ENCODE assay signal across 8 mouse cellular contexts in genomic region chr9:69517387-69518035, GRCm38 (mm10).
DNase-seq lines count a peak whose midpoint lies in the region; ATAC-seq and TF ChIP-seq lines count a peak whose summit lies in the region.

No protein-coding gene starts in this region.

- H3K9ac ChIP-seq in embryonic facial prominence, embryonic 11.5 days (replicated peaks; ENCODE audit: low read length): no peak overlapping the region
- no peak overlapping the region for H3K9ac ChIP-seq in forebrain, embryonic 16.5 days (replicated peaks; ENCODE audit: low read depth, low read length)
- no peak overlapping the region for H3K9ac ChIP-seq in lung, embryonic 14.5 days
- H3K9ac ChIP-seq in heart, embryonic 11.5 days (ENCODE audit: low read depth, low read length): no peak overlapping the region

- DNase-seq in embryonic facial prominence, embryonic 11.5 days (ENCODE audit: low spot score): peak; percentile 25
- DNase-seq in embryonic facial prominence, embryonic 10.5 days (ENCODE audit: low spot score): no peak
- DNase-seq in layer of hippocampus, adult 11-12 months (ENCODE audit: low spot score): peak; percentile 78
- peak; percentile 86 for DNase-seq in lung, embryonic 14.5 days
- peak; percentile 66 for DNase-seq in right cerebral cortex, postnatal 4 days
- no peak for DNase-seq in urinary bladder, adult 18-20 months (ENCODE audit: low spot score in 2 of 2)

- 73% methylated on average over 20 of the region's 20 CpGs for WGBS in embryonic facial prominence, embryonic 11.5 days
- WGBS in embryonic facial prominence, embryonic 10.5 days: 85% methylated on average over 20 of the region's 20 CpGs
- 23% methylated on average over 20 of the region's 20 CpGs for WGBS in forebrain, embryonic 16.5 days
- 36% methylated on average over 20 of the region's 20 CpGs for WGBS in lung, embryonic 14.5 days
- 66% methylated on average over 20 of the region's 20 CpGs for WGBS in heart, embryonic 11.5 days (ENCODE audit: insufficient replicate concordance)

- no peaks in the 10 kb centered on the region for H3K27me3 ChIP-seq in embryonic facial prominence, embryonic 11.5 days (ENCODE audit: control insufficient read depth, insufficient read depth, low read length)
- H3K27me3 ChIP-seq in embryonic facial prominence, embryonic 10.5 days (replicated peaks; ENCODE audit: low read depth, poor library complexity, severe bottlenecking): 0 out of 2 replicates have a peak, but pooled peaks cover 5% of the 10 kb centered on the region
- H3K27me3 ChIP-seq in forebrain, embryonic 16.5 days (replicated peaks; ENCODE audit: control insufficient read depth, insufficient read depth, low read length): no peaks in the 10 kb centered on the region; the same call in 1 of the 2 replicates
- no peaks in the 10 kb centered on the region for H3K27me3 ChIP-seq in lung, embryonic 14.5 days (ENCODE audit: insufficient read depth, low read length)
- no peaks in the 10 kb centered on the region for H3K27me3 ChIP-seq in heart, embryonic 11.5 days (ENCODE audit: control insufficient read depth, insufficient read depth, low read length)

- no peaks in the 10 kb centered on the region for H3K4me1 ChIP-seq in embryonic facial prominence, embryonic 11.5 days (ENCODE audit: control insufficient read depth, insufficient read depth, low read length)
- 0 out of 2 replicates have a peak, but pooled peaks cover 4% of the 10 kb centered on the region for H3K4me1 ChIP-seq in embryonic facial prominence, embryonic 10.5 days
- peaks cover 23% of the 10 kb centered on the region for H3K4me1 ChIP-seq in forebrain, embryonic 16.5 days (replicated peaks; ENCODE audit: control insufficient read depth, insufficient read depth, low read length)
- peaks cover 8% of the 10 kb centered on the region; the same call in 1 of the 2 replicates for H3K4me1 ChIP-seq in lung, embryonic 14.5 days (ENCODE audit: insufficient read depth)
- no peaks in the 10 kb centered on the region for H3K4me1 ChIP-seq in heart, embryonic 11.5 days (ENCODE audit: control insufficient read depth, insufficient read depth, low read length)

- no peak overlapping the region for H3K4me3 ChIP-seq in embryonic facial prominence, embryonic 11.5 days (ENCODE audit: low read depth, low read length)
- no peak overlapping the region for H3K4me3 ChIP-seq in embryonic facial prominence, embryonic 10.5 days
- no peak overlapping the region; the same call in 1 of the 2 replicates for H3K4me3 ChIP-seq in forebrain, embryonic 16.5 days (replicated peaks; ENCODE audit: low read length)
- no peak overlapping the region for H3K4me3 ChIP-seq in lung, embryonic 14.5 days (ENCODE audit: low read depth, low read length)
- no peak overlapping the region for H3K4me3 ChIP-seq in heart, embryonic 11.5 days (ENCODE audit: low read depth, low read length)

- H3K36me3 ChIP-seq in embryonic facial prominence, embryonic 11.5 days (replicated peaks; ENCODE audit: control insufficient read depth, insufficient read depth, low read depth, low read length): no peaks in the 10 kb centered on the region
- no peaks in the 10 kb centered on the region for H3K36me3 ChIP-seq in embryonic facial prominence, embryonic 10.5 days (replicated peaks)
- no peaks in the 10 kb centered on the region for H3K36me3 ChIP-seq in forebrain, embryonic 16.5 days (ENCODE audit: control insufficient read depth, insufficient read depth)
- H3K36me3 ChIP-seq in lung, embryonic 14.5 days (ENCODE audit: insufficient read depth): no peaks in the 10 kb centered on the region
- no peaks in the 10 kb centered on the region for H3K36me3 ChIP-seq in heart, embryonic 11.5 days (ENCODE audit: control insufficient read depth, insufficient read depth, low read length)

- no peak overlapping the region for H3K4me2 ChIP-seq in embryonic facial prominence, embryonic 11.5 days (ENCODE audit: low read depth, low read length)
- peak overlapping the region; percentile 39 for H3K4me2 ChIP-seq in forebrain, embryonic 16.5 days (ENCODE audit: low read length)
- H3K4me2 ChIP-seq in lung, embryonic 14.5 days: peak overlapping the region; percentile 34
- H3K4me2 ChIP-seq in heart, embryonic 11.5 days: no peak overlapping the region

- H3K27ac ChIP-seq in embryonic facial prominence, embryonic 11.5 days (replicated peaks; ENCODE audit: low read depth, low read length): no peak overlapping the region
- no peak overlapping the region for H3K27ac ChIP-seq in embryonic facial prominence, embryonic 10.5 days (replicated peaks)
- peak overlapping the region; percentile 2 for H3K27ac ChIP-seq in forebrain, embryonic 16.5 days (ENCODE audit: low read length)
- no peak overlapping the region for H3K27ac ChIP-seq in lung, embryonic 14.5 days (ENCODE audit: low read depth)
- no peak overlapping the region for H3K27ac ChIP-seq in heart, embryonic 11.5 days (ENCODE audit: low read depth, low read length)

- no peak for ATAC-seq in embryonic facial prominence, embryonic 11.5 days (replicated peaks; ENCODE audit: insufficient number of reproducible peaks, low FRiP score, low TSS enrichment, low read depth)
- ATAC-seq in forebrain, embryonic 16.5 days: peak; percentile 95
- peak; percentile 87 for ATAC-seq in lung, embryonic 14.5 days (ENCODE audit: insufficient read depth)
- ATAC-seq in heart, embryonic 11.5 days (replicated peaks; ENCODE audit: insufficient number of reproducible peaks, low FRiP score, low TSS enrichment): no peak

- TF ChIP-seq CTCF in lung, embryonic 14.5 days (IDR thresholded peaks at IDR 0.05; ENCODE audit: low read depth): no peak

- no peaks in the 10 kb centered on the region for H3K9me3 ChIP-seq in embryonic facial prominence, embryonic 11.5 days (replicated peaks; ENCODE audit: control insufficient read depth, low read length)
- no peaks in the 10 kb centered on the region for H3K9me3 ChIP-seq in embryonic facial prominence, embryonic 10.5 days
- no peaks in the 10 kb centered on the region for H3K9me3 ChIP-seq in forebrain, embryonic 16.5 days (ENCODE audit: control insufficient read depth, low read length)
- H3K9me3 ChIP-seq in lung, embryonic 14.5 days (ENCODE audit: low read depth, low read length): no peaks in the 10 kb centered on the region
- H3K9me3 ChIP-seq in heart, embryonic 11.5 days (replicated peaks; ENCODE audit: control insufficient read depth, low read length): no peaks in the 10 kb centered on the region

Comparison
In these comparisons a context has a peak if more than half of its experiments do, and no peak if none do; other contexts are left out.
1. DNase-seq: peak in embryonic facial prominence, embryonic 11.5 days (single experiment), layer of hippocampus, adult 11-12 months (single experiment), lung, embryonic 14.5 days (single experiment) and right cerebral cortex, postnatal 4 days (single experiment); none in embryonic facial prominence, embryonic 10.5 days (single experiment) and urinary bladder, adult 18-20 months (0 of 2).
2. ATAC-seq: peak in forebrain, embryonic 16.5 days (single experiment) and lung, embryonic 14.5 days (single experiment); none in embryonic facial prominence, embryonic 11.5 days (single experiment) and heart, embryonic 11.5 days (single experiment).
3. H3K4me2 ChIP-seq: peak in forebrain, embryonic 16.5 days (single experiment) and lung, embryonic 14.5 days (single experiment); none in embryonic facial prominence, embryonic 11.5 days (single experiment) and heart, embryonic 11.5 days (single experiment).